Mouse (Mus musculus) E14TG2a.4 (cell line): ENCODE data around the gene Slc25a39.

Source experiments
- H3K27me3 ChIP-seq: 2 replicates; pipeline ENCODE4 v1.6.1; 2014; ENCODE audit warnings: low read length, control low read depth; ENCODE audit not compliant: insufficient read depth
- H3K36me3 ChIP-seq: 2 replicates; pipeline ENCODE4 v1.6.1; 2014; ENCODE audit warnings: low read length, control low read depth; ENCODE audit not compliant: insufficient read depth
- H3K4me1 ChIP-seq: replicated peaks from 2 replicates; pipeline ENCODE4 v1.6.1; 2014; ENCODE audit warnings: low read depth, low read length, control low read depth
- H3K4me3 ChIP-seq: replicated peaks from 2 replicates; pipeline ENCODE4 v1.5.1; 2014; ENCODE audit warnings: mild to moderate bottlenecking, low read length
- H3K9me3 ChIP-seq: 2 replicates; pipeline ENCODE4 v1.6.1; 2014; ENCODE audit warnings: low read length, control low read depth
- CTCF ChIP-seq: conservative IDR thresholded peaks from 2 replicates; pipeline ENCODE4 v1.5.1; 2014; ENCODE audit warnings: low read length
- NANOG ChIP-seq: IDR thresholded peaks from 2 replicates; pipeline ENCODE4 v1.6.1; 2014; ENCODE audit warnings: borderline replicate concordance, low read length, mixed read lengths
- POU5F1 ChIP-seq: IDR thresholded peaks from 2 replicates; pipeline ENCODE4 v1.6.1; 2014; ENCODE audit warnings: low read length, borderline replicate concordance

The Slc25a39 gene

DNA sequence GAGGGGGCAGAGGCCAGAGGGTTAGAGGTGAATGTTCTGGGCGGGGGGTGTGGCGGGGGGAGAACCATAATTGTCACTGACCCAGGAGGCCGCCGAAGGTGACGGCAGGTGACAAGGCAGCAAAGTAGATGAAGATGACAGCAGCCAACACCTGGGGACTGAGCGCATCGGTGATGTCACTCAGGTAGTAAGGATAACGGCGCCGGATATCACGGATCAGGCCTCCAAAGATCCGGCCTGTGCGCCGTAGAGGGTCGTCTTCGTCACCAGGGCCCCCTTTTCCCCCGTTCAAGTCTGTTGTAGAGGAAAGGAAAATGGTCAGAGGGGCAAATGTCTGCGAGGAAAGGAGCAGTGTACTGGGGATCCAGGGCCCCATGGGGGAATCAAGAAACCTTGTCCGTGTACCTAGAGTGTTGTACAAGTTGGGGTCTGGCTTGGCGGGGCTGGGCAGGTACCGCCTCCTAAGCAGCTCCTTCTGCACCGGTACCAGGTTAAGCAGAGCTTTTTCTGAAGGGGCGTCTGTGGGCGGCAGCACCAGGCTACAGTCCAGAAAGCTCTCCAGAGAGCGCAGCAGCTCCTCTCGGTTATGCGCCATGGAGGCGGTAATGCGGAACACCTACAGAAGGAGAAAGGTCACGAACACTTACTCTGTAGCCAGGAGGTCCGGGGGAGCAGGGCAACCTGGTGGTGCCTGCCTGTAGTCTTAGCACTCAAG lies 51.0 kb downstream of the Slc25a39 start:
- Histone ChIP-seq H3K4me1 (peaks cover 46% of the 10 kb centered on the region), H3K9me3 (no peaks in the 10 kb centered on the region), H3K36me3 (no peaks in the 10 kb centered on the region), H3K27me3 (peaks cover 88% of the 10 kb centered on the region), H3K4me3 (peak overlapping the region; percentile 72)
- TF ChIP-seq CTCF: no peak
- no peak for TF ChIP-seq POU5F1
- TF ChIP-seq NANOG: no peak

DNA sequence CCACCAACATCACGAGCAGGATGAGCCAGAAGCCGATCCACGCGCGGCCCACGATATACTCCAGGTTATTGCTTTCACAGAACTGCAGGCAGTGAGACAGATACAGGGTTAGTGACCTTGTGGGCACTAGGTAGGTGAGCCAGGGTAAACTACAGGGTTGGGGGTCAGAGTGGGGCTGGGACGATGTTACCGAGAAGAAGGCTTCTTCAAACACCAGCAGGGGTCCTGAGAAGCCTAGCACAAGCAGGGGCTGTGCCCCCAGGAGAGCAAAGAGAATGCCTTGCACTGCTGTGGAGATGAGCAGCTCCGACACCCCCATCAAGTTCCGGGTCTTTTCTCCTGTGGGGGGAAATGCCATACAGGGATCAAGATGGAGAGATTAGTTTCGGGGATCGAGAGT lies 51.6 kb downstream of the Slc25a39 start:
- peak overlapping the region; percentile 72 for H3K4me3 ChIP-seq
- peaks cover 46% of the 10 kb centered on the region for H3K4me1 ChIP-seq
- H3K36me3 ChIP-seq: no peaks in the 10 kb centered on the region
- H3K9me3 ChIP-seq: no peaks in the 10 kb centered on the region
- TF ChIP-seq NANOG (no peak), POU5F1 (no peak), CTCF (no peak)
- H3K27me3 ChIP-seq: peaks cover 88% of the 10 kb centered on the region

DNA sequence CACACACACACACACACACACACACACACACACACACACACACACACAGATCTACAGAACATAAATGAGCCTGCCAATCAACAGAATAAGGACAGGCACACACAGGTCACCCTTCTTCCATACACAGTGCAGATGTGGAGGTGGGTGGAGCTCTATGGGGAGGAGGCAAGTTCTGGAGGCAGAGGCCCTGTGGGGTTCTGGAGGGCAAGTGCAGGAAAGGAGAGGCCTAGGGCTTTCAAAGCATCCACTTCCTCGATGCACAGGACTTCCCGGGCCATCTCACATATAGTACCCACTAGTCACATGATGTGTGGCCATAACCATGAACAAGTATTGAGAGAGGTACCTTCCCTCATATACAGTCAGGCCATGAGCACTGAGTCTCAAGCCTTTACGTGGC lies 52.2 kb downstream of the Slc25a39 start:
- Histone ChIP-seq H3K4me1 (peaks cover 46% of the 10 kb centered on the region), H3K36me3 (no peaks in the 10 kb centered on the region), H3K27me3 (peaks cover 86% of the 10 kb centered on the region), H3K4me3 (no peak overlapping the region), H3K9me3 (no peaks in the 10 kb centered on the region)
- no peak for TF ChIP-seq CTCF
- TF ChIP-seq POU5F1: no peak
- TF ChIP-seq NANOG: no peak

DNA sequence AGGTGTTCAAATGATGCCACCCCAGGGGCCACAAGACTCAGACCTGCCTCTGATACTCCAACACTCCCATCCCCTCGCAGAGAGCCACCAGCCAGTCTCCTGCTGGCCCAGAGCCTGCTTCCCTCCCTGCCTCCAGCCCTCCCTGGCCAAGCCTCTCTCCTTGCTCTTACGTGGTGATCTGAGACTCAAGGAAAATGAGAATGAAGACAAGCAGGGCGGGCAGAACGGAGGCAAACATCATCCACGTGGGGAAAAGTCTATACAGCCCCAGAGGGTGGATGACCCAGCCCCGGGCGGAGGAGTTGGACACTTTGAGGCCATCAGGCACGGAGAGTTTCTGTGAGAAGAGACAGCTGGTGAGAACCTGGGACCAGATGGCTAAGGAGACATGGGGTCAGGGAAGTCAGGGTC lies 54.7 kb downstream of the Slc25a39 start:
- Histone ChIP-seq H3K27me3 (peaks cover 61% of the 10 kb centered on the region), H3K9me3 (no peaks in the 10 kb centered on the region), H3K36me3 (no peaks in the 10 kb centered on the region), H3K4me3 (peak overlapping the region; percentile 15; the same call in 1 of the 2 replicates), H3K4me1 (peaks cover 61% of the 10 kb centered on the region)
- no peak for TF ChIP-seq NANOG
- TF ChIP-seq CTCF: no peak
- TF ChIP-seq POU5F1: no peak
